Mouse (Mus musculus) inflammation-experienced regulatory T-cells, adult 6 months (primary cell): ENCODE measurements around the gene Atp8a2. TPM values are rescaled to one million over a fixed set of nuclear protein-coding genes. Genes with fewer than 3 reads are reported as not detected.
"Not testable (repeated sequence)": the region's sequence is repeated elsewhere in the genome, so short reads cannot be mapped to it uniquely, and the experiment has no call there.

Experiments used
- ATAC-seq: one replicate; pipeline ENCODE4 v1.8.0; 2017
- polyA plus RNA-seq, 3 experiments: library from polyadenylated mRNA; unstranded; fragments of 100-300 nt; shearing (Covaris generic); gene quantifications; one replicate each; pipeline ENCODE4 v1.2.1; 2017

Gene Atp8a2
- polyA plus RNA-seq, 3 experiments from 2014 or later: 0.57 to 2.9 (median 1.1) TPM

- not testable (repeated sequence) for ATAC-seq
Observed at GRCm38 (mm10) chr14:59838446-59839259, 358.3 kb downstream of the Atp8a2 start.

- not testable (repeated sequence) for ATAC-seq
Observed at GRCm38 (mm10) chr14:59837691-59838241, 359.2 kb downstream of the Atp8a2 start.

GRCm38 (mm10) chr14:59836876-59837543 lies 360.0 kb downstream of the Atp8a2 start:
- ATAC-seq: no peak

DNA sequence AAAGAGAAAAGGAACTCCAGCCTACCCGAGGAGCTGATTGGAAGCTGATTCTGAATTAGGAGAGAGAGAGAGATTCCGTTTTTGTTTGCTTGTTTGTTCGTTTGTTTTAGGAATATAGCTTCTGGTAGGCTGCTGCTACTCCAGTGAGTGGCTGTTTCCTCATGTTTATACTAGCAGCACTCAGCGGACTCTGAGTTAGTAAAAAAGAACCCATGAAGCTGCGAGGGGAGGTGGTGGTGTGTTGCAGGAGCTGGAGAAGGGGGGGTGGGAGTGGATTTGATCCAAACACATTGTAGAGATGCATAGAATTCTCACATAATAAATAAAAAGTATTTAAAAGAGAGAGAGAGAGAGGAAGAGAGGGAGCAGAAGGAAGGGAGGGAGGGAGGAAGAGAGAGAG lies 367.4 kb downstream of the Atp8a2 start:
- ATAC-seq: no peak

- no peak for ATAC-seq
Observed at GRCm38 (mm10) chr14:59827409-59827808, 369.6 kb downstream of the Atp8a2 start.

- ATAC-seq: no peak
Observed at GRCm38 (mm10) chr14:59820115-59820419, 376.9 kb downstream of the Atp8a2 start.

GRCm38 (mm10) chr14:59819215-59820114 lies 377.5 kb downstream of the Atp8a2 start:
- ATAC-seq: no peak

- not testable (repeated sequence) for ATAC-seq
Observed at GRCm38 (mm10) chr14:59810316-59810715, 386.7 kb downstream of the Atp8a2 start.

- ATAC-seq: no peak
Observed at GRCm38 (mm10) chr14:59809790-59810189, 387.2 kb downstream of the Atp8a2 start.

DNA sequence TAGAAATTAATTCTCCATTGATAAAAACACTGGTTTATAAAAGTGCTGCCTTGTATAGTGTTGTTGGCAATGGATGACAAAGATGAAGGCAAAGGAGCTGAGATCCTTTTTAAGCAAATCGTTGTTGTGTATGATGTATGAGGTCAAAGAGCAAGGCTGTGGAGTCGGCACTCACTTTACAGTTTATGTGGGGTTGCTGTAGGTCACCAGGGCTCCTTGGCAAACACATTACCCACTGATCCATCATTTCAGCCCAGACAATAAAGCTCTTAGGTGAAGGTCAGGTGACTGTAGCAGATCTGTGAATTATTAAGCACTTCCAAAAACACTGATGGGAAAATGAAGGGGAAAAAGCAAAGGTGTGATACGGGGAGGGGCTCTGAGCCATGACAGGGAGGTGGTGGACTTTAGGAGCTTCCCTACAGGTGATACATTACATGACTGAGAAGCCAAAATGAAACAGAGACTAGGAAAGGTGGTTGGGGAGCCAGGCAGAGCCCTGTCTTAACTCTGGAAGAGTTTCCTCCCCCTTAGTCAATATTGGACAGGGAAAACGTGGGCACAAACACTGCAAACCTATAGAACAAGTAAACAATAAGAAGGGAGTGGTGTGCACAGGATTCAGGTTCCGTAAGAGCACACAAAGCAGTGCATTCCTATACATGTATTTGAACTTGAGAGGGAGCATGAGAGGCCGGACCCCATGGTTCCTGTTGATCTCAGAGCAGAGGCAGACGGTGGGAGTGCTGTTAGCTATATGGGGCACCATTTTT lies 389.3 kb downstream of the Atp8a2 start:
- no peak for ATAC-seq

GRCm38 (mm10) chr14:59806910-59807309 lies 390.1 kb downstream of the Atp8a2 start:
- no peak for ATAC-seq

DNA sequence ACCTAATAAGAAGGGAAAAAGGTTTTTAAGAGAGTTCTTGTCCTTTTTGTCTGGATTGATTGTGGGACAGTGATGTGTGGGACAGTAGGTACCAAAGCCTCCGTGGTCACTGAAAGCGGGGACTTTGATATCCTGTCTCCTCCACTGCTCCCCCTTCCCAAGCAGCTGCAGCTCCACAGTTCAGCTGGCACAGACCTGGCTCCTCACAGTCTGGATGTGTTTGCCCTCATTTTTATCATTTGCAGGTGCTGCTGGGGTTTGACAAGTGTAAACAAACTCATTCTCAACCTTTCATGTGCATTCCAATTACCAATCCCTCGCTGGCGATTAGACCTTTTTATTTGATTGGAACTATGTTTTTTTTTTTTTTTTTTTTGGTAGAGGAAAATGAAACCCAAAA lies 390.8 kb downstream of the Atp8a2 start:
- ATAC-seq: no peak

DNA sequence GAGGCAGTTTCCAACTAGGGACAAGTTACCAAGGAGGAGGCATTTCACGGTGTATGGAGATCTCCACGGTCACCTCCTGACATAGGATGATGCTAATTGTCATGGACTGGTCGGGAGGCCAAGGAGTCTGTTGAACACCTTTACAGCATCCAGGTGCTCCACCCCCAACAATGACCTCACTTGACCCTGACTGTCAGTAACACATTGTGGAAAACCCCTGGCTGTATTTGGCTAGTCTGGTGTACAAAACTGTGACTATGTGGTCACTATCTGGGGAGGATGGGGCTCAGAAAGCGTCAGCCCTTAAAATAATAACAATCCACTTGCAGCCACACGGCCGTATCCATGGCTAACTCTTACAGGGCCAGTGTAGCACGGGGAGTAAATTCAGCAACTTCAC lies 391.3 kb downstream of the Atp8a2 start:
- ATAC-seq: no peak

DNA sequence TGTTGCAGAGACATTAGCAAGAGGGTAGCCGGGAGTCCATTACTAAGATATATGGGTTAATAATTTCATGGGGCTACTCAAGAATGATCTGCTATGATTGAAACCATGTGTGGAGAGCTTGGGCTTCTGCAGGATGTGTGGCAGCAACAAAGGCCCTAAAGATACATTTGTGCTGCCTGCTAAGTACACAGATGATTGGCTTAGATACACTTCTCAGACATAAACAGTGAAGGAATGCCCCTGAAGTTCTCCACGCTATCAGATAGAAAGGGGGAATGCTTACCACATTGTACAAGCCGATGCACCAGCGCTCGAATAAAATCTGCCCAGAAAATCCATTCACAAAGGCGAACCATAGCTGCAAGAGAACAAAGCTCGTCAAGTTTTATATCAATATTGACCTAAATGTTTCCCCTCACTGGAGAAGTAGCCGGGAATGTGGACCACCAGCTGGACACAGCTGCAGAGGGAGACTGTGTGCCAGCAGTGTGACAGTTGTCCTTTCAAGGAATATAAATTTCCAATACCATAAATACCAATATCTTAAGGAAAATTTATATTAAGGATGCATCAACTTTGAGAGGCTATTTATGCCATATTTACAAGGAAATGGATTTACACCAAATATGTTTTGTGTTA lies 394.9 kb downstream of the Atp8a2 start:
- no peak for ATAC-seq

GRCm38 (mm10) chr14:59799511-59799910 lies 397.5 kb downstream of the Atp8a2 start:
- no peak for ATAC-seq

DNA sequence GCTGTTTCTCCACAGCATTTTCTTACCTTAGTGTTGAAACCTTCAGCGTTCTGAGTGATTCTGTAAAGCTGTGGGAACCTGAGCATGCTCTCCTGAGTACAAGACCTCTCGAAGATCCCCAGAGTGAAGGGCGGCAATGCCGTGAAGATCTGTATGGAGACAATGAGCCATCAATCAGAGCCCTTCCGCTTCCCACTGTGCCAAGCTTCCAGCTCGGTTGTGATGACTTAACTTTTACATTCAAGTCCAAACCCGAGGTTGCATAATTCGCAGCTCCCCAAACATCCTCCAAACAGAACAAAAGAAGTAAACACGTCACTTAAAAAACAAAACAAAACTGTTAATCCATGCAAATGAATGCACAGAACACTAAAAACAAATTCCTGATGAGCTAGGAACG lies 403.1 kb downstream of the Atp8a2 start:
- no peak for ATAC-seq

GRCm38 (mm10) chr14:59783348-59784341 lies 413.3 kb downstream of the Atp8a2 start:
- no peak for ATAC-seq

- ATAC-seq: no peak
Observed at GRCm38 (mm10) chr14:59780391-59780790, 416.6 kb downstream of the Atp8a2 start.

DNA sequence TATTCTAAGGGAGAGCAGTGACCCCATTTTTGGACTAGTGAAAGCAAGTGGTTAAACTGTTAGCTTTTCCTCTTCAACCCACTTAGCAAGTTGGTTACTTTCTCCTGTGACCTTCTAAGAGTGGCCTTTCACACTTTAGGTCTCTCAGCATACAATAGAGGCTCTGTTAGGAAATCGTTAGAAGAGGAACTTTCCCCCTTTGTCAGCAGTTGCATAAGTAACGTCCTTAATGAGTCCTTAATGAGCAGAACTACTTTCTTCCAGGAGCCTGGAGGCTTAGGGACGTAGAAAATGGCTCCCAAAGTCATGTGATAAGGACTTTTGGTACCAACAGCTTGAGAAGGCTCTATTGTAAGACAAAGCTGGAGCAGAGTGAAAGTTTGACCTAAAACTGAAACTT lies 434.8 kb downstream of the Atp8a2 start:
- ATAC-seq: no peak

DNA sequence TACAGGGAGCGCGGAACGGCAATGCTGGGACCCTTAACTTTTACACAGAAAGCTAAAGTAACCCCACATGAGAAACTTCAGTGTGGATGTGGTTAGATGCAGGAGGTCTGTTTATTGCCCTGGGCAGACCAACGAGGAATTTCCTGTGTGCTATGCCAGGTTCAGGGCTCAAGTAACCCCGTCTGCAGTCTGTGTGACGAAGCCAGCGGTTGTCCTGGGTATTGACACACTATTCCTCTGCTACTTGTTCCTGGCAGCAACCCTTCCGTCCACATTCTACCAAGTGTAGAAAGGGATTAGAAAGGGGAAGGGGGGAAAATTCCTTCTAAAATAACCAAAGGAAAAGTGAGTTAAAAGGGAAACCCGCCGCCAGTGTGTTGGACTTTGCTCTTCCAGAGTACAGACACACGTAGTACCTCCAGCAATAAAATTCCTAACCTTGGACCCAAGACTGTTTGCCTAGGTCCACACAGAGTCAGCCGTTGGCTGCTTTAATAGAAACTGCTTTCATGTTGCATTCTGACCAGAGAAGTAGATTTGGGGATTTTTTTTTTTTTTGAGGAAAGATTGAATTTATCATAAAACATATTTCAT lies 437.0 kb downstream of the Atp8a2 start:
- ATAC-seq: no peak
